Comparison of ENCODE assay signal across 20 mouse cellular contexts in the genomic region with DNA sequence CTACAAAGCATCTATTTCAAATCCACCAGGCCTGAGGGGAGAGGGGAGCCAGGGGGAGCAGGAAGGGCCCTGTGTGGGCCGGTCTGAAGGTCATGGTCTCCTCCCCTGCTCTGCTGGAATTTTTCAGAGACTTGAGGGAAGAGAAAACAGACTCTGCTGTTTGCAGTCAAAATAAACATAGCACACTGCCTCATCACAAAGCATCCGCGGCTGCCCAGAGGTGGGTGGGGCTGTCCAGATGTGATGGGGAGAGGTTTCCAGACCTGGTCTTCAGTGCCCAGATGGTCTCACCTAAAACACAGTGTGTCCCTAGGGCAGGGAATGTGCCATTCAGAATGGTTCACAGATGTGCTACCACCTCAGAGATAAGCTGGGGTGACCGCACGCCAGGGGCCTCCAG. TPM values are rescaled to one million over a fixed set of nuclear protein-coding genes. Genes with fewer than 3 reads are reported as not detected.
DNase-seq lines count a peak whose midpoint lies in the region; ATAC-seq lines count a peak whose summit lies in the region.
"Had no signal": no experiment of that assay in that cellular context is flagged by ENCODE, and none has a peak within 500 bp of the region (broad histone marks: within the 10 kb centered on the region; RNA-seq: fewer than 3 reads in every experiment).

No protein-coding gene starts in this region.

- H3K4me2 ChIP-seq in liver, embryonic 15.5 days, result no peak overlapping the region
- no peak overlapping the region for H3K4me2 ChIP-seq in embryonic facial prominence, embryonic 13.5 days
- H3K4me2 ChIP-seq: forebrain, embryonic 15.5 days; heart, embryonic 12.5 days; midbrain, embryonic 11.5 days had no signal

- 64% methylated on average over 5 of the region's 5 CpGs for WGBS in heart, embryonic 10.5 days
- 63% methylated on average over 5 of the region's 5 CpGs for WGBS in liver, embryonic 15.5 days (ENCODE audit: insufficient replicate concordance)
- 74% methylated on average over 5 of the region's 5 CpGs for WGBS in embryonic facial prominence, embryonic 13.5 days

- intact Hi-C loops in left cerebral cortex, postnatal 4 days (cut with DNase I), result no loop called here

- H3K36me3 ChIP-seq in heart, embryonic 10.5 days, result peaks cover 92% of the 10 kb centered on the region
- peaks cover 54% of the 10 kb centered on the region for H3K36me3 ChIP-seq in liver, embryonic 15.5 days (replicated peaks)
- peaks cover 96% of the 10 kb centered on the region for H3K36me3 ChIP-seq in embryonic facial prominence, embryonic 13.5 days

- H3K4me1 ChIP-seq in heart, embryonic 10.5 days, result peaks cover 63% of the 10 kb centered on the region
- peaks cover 49% of the 10 kb centered on the region for H3K4me1 ChIP-seq in liver, embryonic 15.5 days (replicated peaks)
- H3K4me1 ChIP-seq in embryonic facial prominence, embryonic 13.5 days, result 0 out of 2 replicates have a peak, but pooled peaks cover 6% of the 10 kb centered on the region

- H3K4me3 ChIP-seq in heart, embryonic 10.5 days, result no peak overlapping the region
- H3K4me3 ChIP-seq in liver, embryonic 15.5 days (replicated peaks), result no peak overlapping the region
- H3K4me3 ChIP-seq in embryonic facial prominence, embryonic 13.5 days, result no peak overlapping the region
- H3K4me3 ChIP-seq: forebrain, embryonic 15.5 days; heart, embryonic 12.5 days had no signal

- no peak for ATAC-seq in liver, embryonic 15.5 days (ENCODE audit: insufficient read depth)
- no peak for ATAC-seq in embryonic facial prominence, embryonic 13.5 days (ENCODE audit: insufficient number of reproducible peaks, insufficient read depth, low FRiP score, low TSS enrichment, low read depth)
- ATAC-seq: activated CD4-positive, CD25-positive, alpha-beta regulatory T cell, adult 4 months; forebrain, embryonic 15.5 days; Patski had no signal

- no peaks in the 10 kb centered on the region for H3K9me3 ChIP-seq in heart, embryonic 10.5 days
- no peaks in the 10 kb centered on the region for H3K9me3 ChIP-seq in liver, embryonic 15.5 days (replicated peaks)
- no peaks in the 10 kb centered on the region for H3K9me3 ChIP-seq in embryonic facial prominence, embryonic 13.5 days
- H3K9me3 ChIP-seq: forebrain, embryonic 15.5 days; heart, embryonic 12.5 days had no signal

- no peak for DNase-seq in heart, embryonic 10.5 days (ENCODE audit: low spot score)
- DNase-seq in heart, postnatal 4 days, result no peak
- DNase-seq in liver (no peak), 3T3-L1 (ENCODE audit: low read depth, low spot score) (peak; percentile 58)
- DNase-seq in left cerebral cortex, postnatal 4 days, result no peak
- no peak for DNase-seq in cerebellum, postnatal 36 days
- DNase-seq: adrenal gland, postnatal 14 days; B cell, adult 2 months; cerebellum, adult 18-20 months; lung, postnatal 14 days; spleen, adult 18-20 months; thymus, adult 18-20 months had no signal

- peak overlapping the region; percentile 4 for H3K27ac ChIP-seq in heart, embryonic 10.5 days
- H3K27ac ChIP-seq in liver, embryonic 15.5 days (replicated peaks), result 0 out of 2 replicates have a peak overlapping the region, but pooled peaks have one; percentile 42
- no peak overlapping the region for H3K27ac ChIP-seq in embryonic facial prominence, embryonic 13.5 days

- H3K9ac ChIP-seq in liver, embryonic 15.5 days, result no peak overlapping the region
- H3K9ac ChIP-seq in embryonic facial prominence, embryonic 13.5 days, result peak overlapping the region; percentile 11; the same call in 1 of the 2 replicates
- H3K9ac ChIP-seq: forebrain, embryonic 15.5 days; heart, embryonic 12.5 days had no signal

- H3K27me3 ChIP-seq in heart, embryonic 10.5 days (ENCODE audit: insufficient read depth, poor library complexity, severe bottlenecking), result no peaks in the 10 kb centered on the region
- no peaks in the 10 kb centered on the region for H3K27me3 ChIP-seq in liver, embryonic 15.5 days
- no peaks in the 10 kb centered on the region for H3K27me3 ChIP-seq in embryonic facial prominence, embryonic 13.5 days
- H3K27me3 ChIP-seq: forebrain, embryonic 15.5 days; heart, embryonic 12.5 days; Patski had no signal

RNA-seq across cellular contexts. Expression of a gene that starts 43.4 kb away (rescaled TPM):
- 1.1 and 2.6 TPM in 2 replicates for polyA plus RNA-seq in heart, embryonic 10.5 days (2016; fragmentation: Nextera tagmentation; extraction: Ambion mirVana)
- 1 to 10 TPM; 1.2 to 1.3 TPM for total RNA-seq in heart, postnatal 4 days (2021)
- polyA plus RNA-seq in liver, embryonic 15.5 days (2015; fragmentation: Nextera tagmentation; extraction: Ambion mirVana), result 0.20 and 0.22 TPM in 2 replicates
- 24.8 and 34.6 TPM in 2 replicates for polyA plus RNA-seq in embryonic facial prominence, embryonic 13.5 days (2015; fragmentation: Nextera tagmentation; extraction: Ambion mirVana)
- 1 to 10 TPM; 2.0 to 2.1 TPM for total RNA-seq in left cerebral cortex, postnatal 4 days (2021)
- total RNA-seq: hematopoietic stem cell, adult 5-6 weeks had no signal
